ENCODE assay signal across 8 mouse cellular contexts in genomic region chr5:91464876-91465508, GRCm38 (mm10). TPM values are rescaled to one million over a fixed set of nuclear protein-coding genes. Genes with fewer than 3 reads are reported as not detected.
DNase-seq lines count a peak whose midpoint lies in the region; ATAC-seq and TF ChIP-seq lines count a peak whose summit lies in the region.

No protein-coding gene starts in this region.

- WGBS in embryonic facial prominence, embryonic 11.5 days: 47% methylated on average over 4 of the region's 4 CpGs
- WGBS in hindbrain, postnatal 0 days: 43% methylated on average over 4 of the region's 4 CpGs
- WGBS in neural tube, embryonic 11.5 days: 46% methylated on average over 4 of the region's 4 CpGs

- H3K27ac ChIP-seq in embryonic facial prominence, embryonic 11.5 days (replicated peaks; ENCODE audit: low read depth, low read length): no peak overlapping the region
- H3K27ac ChIP-seq in hindbrain, postnatal 0 days: no peak overlapping the region
- H3K27ac ChIP-seq in neural tube, embryonic 11.5 days (ENCODE audit: low read depth, low read length): no peak overlapping the region

- no peaks in the 10 kb centered on the region for H3K36me3 ChIP-seq in embryonic facial prominence, embryonic 11.5 days (replicated peaks; ENCODE audit: control insufficient read depth, insufficient read depth, low read depth, low read length)
- H3K36me3 ChIP-seq in hindbrain, postnatal 0 days (ENCODE audit: insufficient read depth, low read length): no peaks in the 10 kb centered on the region
- H3K36me3 ChIP-seq in neural tube, embryonic 11.5 days (ENCODE audit: control insufficient read depth, insufficient read depth, low read length): no peaks in the 10 kb centered on the region

- no peak overlapping the region for H3K4me2 ChIP-seq in embryonic facial prominence, embryonic 11.5 days (ENCODE audit: low read depth, low read length)
- no peak overlapping the region for H3K4me2 ChIP-seq in hindbrain, postnatal 0 days (ENCODE audit: low read depth, low read length)
- H3K4me2 ChIP-seq in neural tube, embryonic 11.5 days (ENCODE audit: low read depth): no peak overlapping the region

- no peaks in the 10 kb centered on the region for H3K27me3 ChIP-seq in embryonic facial prominence, embryonic 11.5 days (ENCODE audit: control insufficient read depth, insufficient read depth, low read length)
- no peaks in the 10 kb centered on the region for H3K27me3 ChIP-seq in hindbrain, postnatal 0 days (ENCODE audit: insufficient read depth, low read length)
- no peaks in the 10 kb centered on the region for H3K27me3 ChIP-seq in neural tube, embryonic 11.5 days (ENCODE audit: control insufficient read depth, insufficient read depth, low read length)

- no peaks in the 10 kb centered on the region for H3K4me1 ChIP-seq in embryonic facial prominence, embryonic 11.5 days (ENCODE audit: control insufficient read depth, insufficient read depth, low read length)
- no peaks in the 10 kb centered on the region for H3K4me1 ChIP-seq in hindbrain, postnatal 0 days (ENCODE audit: insufficient read depth, low read length)
- no peaks in the 10 kb centered on the region for H3K4me1 ChIP-seq in neural tube, embryonic 11.5 days (ENCODE audit: control insufficient read depth, insufficient read depth, low read length)

- peak; percentile 82 for TF ChIP-seq CTCF in hindbrain, postnatal 0 days (IDR thresholded peaks at IDR 0.05; ENCODE audit: low read depth)

- intact Hi-C loops in heart, postnatal 25 days (cut with DNase I): loop anchor here (1.0 to 10.0 kb wide), 5 partner anchors 395 to 780 kb away; no protein-coding TSS in a partner anchor
- intact Hi-C loops in left cerebral cortex, postnatal 36 days (cut with DNase I): loop anchor here (5.0 to 10.0 kb wide), 2 partner anchors 397 to 530 kb away; no protein-coding TSS in a partner anchor

- no peak overlapping the region for H3K4me3 ChIP-seq in embryonic facial prominence, embryonic 11.5 days (ENCODE audit: low read depth, low read length)
- no peak overlapping the region for H3K4me3 ChIP-seq in hindbrain, postnatal 0 days (ENCODE audit: low read length)
- no peak overlapping the region for H3K4me3 ChIP-seq in neural tube, embryonic 11.5 days (ENCODE audit: low read depth, low read length)

- peak; percentile 5 to 34 for DNase-seq in heart, adult 18-20 months
- DNase-seq in heart, postnatal 25 days (ENCODE audit: low spot score): no peak
- DNase-seq in Muller cell, postnatal 12 days (ENCODE audit: inconsistent ontology term): peak; percentile 25
- DNase-seq in embryonic facial prominence, embryonic 11.5 days (ENCODE audit: low spot score): peak; percentile 70
- peak; percentile 83 for DNase-seq in hindbrain, postnatal 0 days (ENCODE audit: low spot score)
- DNase-seq in left cerebral cortex, postnatal 36 days (ENCODE audit: low spot score in 2 of 2): peak; percentile 19 to 21
- peak; percentile 32 for DNase-seq in neural tube, embryonic 11.5 days (ENCODE audit: low spot score)

- no peak for ATAC-seq in embryonic facial prominence, embryonic 11.5 days (replicated peaks; ENCODE audit: insufficient number of reproducible peaks, low FRiP score, low TSS enrichment, low read depth)
- peak; percentile 85 for ATAC-seq in hindbrain, postnatal 0 days
- ATAC-seq in neural tube, embryonic 11.5 days (ENCODE audit: insufficient read depth, low FRiP score, low TSS enrichment): peak; percentile 71
- ATAC-seq in erythroblast, adult 5-6 weeks (replicated peaks; ENCODE audit: low FRiP score, poor library complexity, severe bottlenecking): no peak

- no peak overlapping the region for H3K9ac ChIP-seq in embryonic facial prominence, embryonic 11.5 days (replicated peaks; ENCODE audit: low read length)
- no peak overlapping the region for H3K9ac ChIP-seq in hindbrain, postnatal 0 days (replicated peaks; ENCODE audit: low read length)
- no peak overlapping the region for H3K9ac ChIP-seq in neural tube, embryonic 11.5 days (ENCODE audit: low read length)

- H3K9me3 ChIP-seq in embryonic facial prominence, embryonic 11.5 days (replicated peaks; ENCODE audit: control insufficient read depth, low read length): no peaks in the 10 kb centered on the region
- H3K9me3 ChIP-seq in hindbrain, postnatal 0 days (ENCODE audit: low read length): no peaks in the 10 kb centered on the region
- H3K9me3 ChIP-seq in neural tube, embryonic 11.5 days (ENCODE audit: control insufficient read depth, low read length): no peaks in the 10 kb centered on the region

RNA-seq across cellular contexts. Expression of gene Parm1, which starts 52.4 kb away (rescaled TPM):
- 10 to 100 TPM; 56.1 to 56.9 TPM for total RNA-seq in heart, adult 18-20 months (2021)
- total RNA-seq in heart, postnatal 25 days (2021): 10 to 100 TPM; 46.4 to 47.0 TPM
- 20.6 and 21.7 TPM in 2 replicates for polyA plus RNA-seq in embryonic facial prominence, embryonic 11.5 days (2014; fragmentation: Nextera tagmentation; extraction: Ambion mirVana)
- 7.7 and 9.6 TPM in 2 replicates for total RNA-seq in hindbrain, postnatal 0 days (2014; rRNA removed)
- 8.1 and 8.4 TPM in 2 replicates for polyA plus RNA-seq in hindbrain, postnatal 0 days (2015; fragmentation: Nextera tagmentation; extraction: Ambion mirVana)
- 10 to 100 TPM; 35.3 to 41.9 TPM for total RNA-seq in left cerebral cortex, postnatal 36 days (2021)
- 17.6 and 18.5 TPM in 2 replicates for polyA plus RNA-seq in neural tube, embryonic 11.5 days (2014; fragmentation: Nextera tagmentation; extraction: Ambion mirVana)
- not detected in 2 replicates for total RNA-seq in erythroblast, adult 5-6 weeks (2015; ENCODE audit: low replicate concordance)
- 0.14 TPM in 1 of 2 replicates, not detected in the other for total RNA-seq in erythroblast, adult 5-6 weeks (2017; ENCODE audit: low replicate concordance)

Comparison
In these comparisons a context has a peak if more than half of its experiments do, and no peak if none do; other contexts are left out.
1. ATAC-seq: peak in hindbrain, postnatal 0 days (single experiment) and neural tube, embryonic 11.5 days (single experiment); none in embryonic facial prominence, embryonic 11.5 days (single experiment) and erythroblast, adult 5-6 weeks (single experiment).